Mouse (Mus musculus): ENCODE measurements at regions not wholly inside any gene's neighbourhood (a gene's known extent, or its start where the extent isn't known, plus 50 kb on each side); places are given as distances from the start of the nearest gene placed in this dataset.

- no peak for TF ChIP-seq POLR2A (IDR thresholded peaks at IDR 0.05; ENCODE audit: borderline replicate concordance, low read depth, low read length)
- no peak for TF ChIP-seq CTCF (IDR thresholded peaks at IDR 0.05; ENCODE audit: low read depth, low read length)
Observed at GRCm38 (mm10) chr2:102967417-102967816, 66.0 kb upstream of the Cd44 start.
